10 mouse cellular contexts compared by ENCODE assay signal in the genomic region with DNA sequence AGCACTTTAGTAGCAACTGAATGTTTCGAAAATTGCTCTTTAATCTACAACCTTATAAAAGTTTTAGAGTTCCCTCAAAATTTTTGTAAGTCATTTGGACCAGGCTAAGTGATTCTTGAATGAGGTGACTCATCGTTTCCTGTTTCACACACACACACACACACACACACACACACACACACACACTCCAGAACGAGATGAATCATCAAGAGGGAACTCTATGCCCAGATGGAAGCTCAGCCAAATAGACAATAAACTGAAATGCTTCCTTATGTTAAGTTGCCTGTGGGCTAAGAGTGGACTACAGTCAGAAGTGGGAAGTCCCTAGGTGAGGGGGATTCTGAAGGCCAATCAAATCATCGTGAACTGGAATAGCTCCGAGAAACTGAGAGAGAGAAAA.
DNase-seq lines count a peak whose midpoint lies in the region; ATAC-seq and TF ChIP-seq lines count a peak whose summit lies in the region.
"Had no signal": no experiment of that assay in that cellular context is flagged by ENCODE, and none has a peak within 500 bp of the region (broad histone marks: within the 10 kb centered on the region; RNA-seq: fewer than 3 reads in every experiment).

No protein-coding gene starts in this region.

- H3K27me3 ChIP-seq in C2C12 (ENCODE audit: control insufficient read depth, insufficient read depth, insufficient read length) = no peaks in the 10 kb centered on the region
- no peaks in the 10 kb centered on the region for H3K27me3 ChIP-seq in midbrain, embryonic 13.5 days
- H3K27me3 ChIP-seq: hindbrain, embryonic 15.5 days had no signal

- intact Hi-C loops in left cerebral cortex, postnatal 25 days (cut with DNase I) = no loop called here

- no peaks in the 10 kb centered on the region for H3K9me3 ChIP-seq in midbrain, embryonic 13.5 days
- H3K9me3 ChIP-seq: hindbrain, embryonic 15.5 days had no signal

- H3ac ChIP-seq in C2C12 (ENCODE audit: control insufficient read depth, insufficient read length, low read depth) = no peak overlapping the region

- no peak overlapping the region for H3K9ac ChIP-seq in midbrain, embryonic 13.5 days (replicated peaks)
- H3K9ac ChIP-seq: hindbrain, embryonic 15.5 days; lung, embryonic 14.5 days had no signal

- H3K36me3 ChIP-seq in C2C12 (ENCODE audit: control insufficient read depth, insufficient read depth) = no peaks in the 10 kb centered on the region
- H3K36me3 ChIP-seq in midbrain, embryonic 13.5 days = no peaks in the 10 kb centered on the region
- H3K36me3 ChIP-seq: hindbrain, embryonic 15.5 days had no signal

- TF ChIP-seq CTCF in C2C12 (IDR thresholded peaks at IDR 0.05; ENCODE audit: control insufficient read depth, insufficient read depth, insufficient read length) = no peak
- no peak for TF ChIP-seq CTCF in embryonic fibroblast, embryonic 13.5 days (IDR thresholded peaks at IDR 0.05; ENCODE audit: borderline replicate concordance, insufficient read depth, low read length)

- H3K4me3 ChIP-seq in C2C12 (ENCODE audit: insufficient read depth, poor library complexity, severe bottlenecking) = no peak overlapping the region
- no peak overlapping the region for H3K4me3 ChIP-seq in embryonic fibroblast, embryonic 13.5 days (ENCODE audit: insufficient read depth, low read length)
- no peak overlapping the region for H3K4me3 ChIP-seq in midbrain, embryonic 13.5 days (replicated peaks)
- H3K4me3 ChIP-seq: hindbrain, embryonic 15.5 days had no signal

- H3K4me1 ChIP-seq in embryonic fibroblast, embryonic 13.5 days (ENCODE audit: control insufficient read depth, insufficient read depth, low read length) = peaks cover 3% of the 10 kb centered on the region; the same call in 1 of the 2 replicates
- no peaks in the 10 kb centered on the region for H3K4me1 ChIP-seq in midbrain, embryonic 13.5 days (replicated peaks)
- H3K4me1 ChIP-seq: hindbrain, embryonic 15.5 days had no signal

- no peak overlapping the region for H3K4me2 ChIP-seq in midbrain, embryonic 13.5 days (replicated peaks)
- H3K4me2 ChIP-seq: hindbrain, embryonic 15.5 days; lung, embryonic 14.5 days had no signal

- no peaks in the 10 kb centered on the region for H3K79me3 ChIP-seq in C2C12 (ENCODE audit: low read depth)

- TF ChIP-seq POLR2A in embryonic fibroblast, embryonic 13.5 days (IDR thresholded peaks at IDR 0.05; ENCODE audit: low read depth, low read length) = no peak

- ATAC-seq in midbrain, embryonic 13.5 days = no peak
- no peak for ATAC-seq in monocyte, adult 5-6 weeks (replicated peaks; ENCODE audit: insufficient number of reproducible peaks, low FRiP score, low TSS enrichment, poor library complexity, severe bottlenecking)

- peak; percentile 95 for DNase-seq in 3T3-L1 (ENCODE audit: low read depth, low spot score)
- peak; percentile 28 to 88 for DNase-seq in left cerebral cortex, postnatal 25 days (ENCODE audit: low spot score in 2 of 2)
- DNase-seq in thymus, postnatal 10 days (ENCODE audit: low spot score in 2 of 2) = no peak
- DNase-seq: cerebellum, adult 8-10 months; lung, embryonic 14.5 days had no signal

- 0 out of 2 replicates have a peak overlapping the region, but pooled peaks have one; percentile 34 for H3K27ac ChIP-seq in embryonic fibroblast, embryonic 13.5 days (ENCODE audit: insufficient read depth, low read length)
- no peak overlapping the region for H3K27ac ChIP-seq in midbrain, embryonic 13.5 days
- H3K27ac ChIP-seq: hindbrain, embryonic 15.5 days had no signal

- H3K79me2 ChIP-seq in C2C12 (ENCODE audit: control insufficient read depth, insufficient read depth) = no peaks in the 10 kb centered on the region

- 80% methylated on average over 5 of the region's 5 CpGs for WGBS in midbrain, embryonic 13.5 days

TF ChIP-seq in C2C12, 6 proteins besides CTCF, POLR2A, EP300 and RAD21:
- peak; percentile 91 for TF ChIP-seq FOSL1 (IDR thresholded peaks at IDR 0.05; ENCODE audit: insufficient read depth, low read length, poor library complexity, severe bottlenecking)
- TF ChIP-seq MYOG (IDR thresholded peaks at IDR 0.05; ENCODE audit: control insufficient read depth, extremely low read depth, insufficient read length) = no peak
- no peak for TF ChIP-seq CEBPB (IDR thresholded peaks at IDR 0.05; ENCODE audit: low read depth)
- peak; percentile 43 for TF ChIP-seq MAX (IDR thresholded peaks at IDR 0.05)

Comparison
In these comparisons a context has a peak if more than half of its experiments do, and no peak if none do; other contexts are left out.
1. DNase-seq: peak in 3T3-L1 (single experiment) and left cerebral cortex, postnatal 25 days (2 of 2); none in thymus, postnatal 10 days (0 of 2).